Mouse (Mus musculus): ENCODE results near the gene Ffar3.
"Not testable (repeated sequence)": the region's sequence is repeated elsewhere in the genome, so short reads cannot be mapped to it uniquely, and the experiment has no call there.

The Ffar3 gene

GRCm38 (mm10) chr7:30847386-30847785 lies 8.6 kb downstream of the Ffar3 start:
- in situ Hi-C loops (cut with MboI; ENCODE audit: unreplicated experiment in 2 of 2), result no loop called here

GRCm38 (mm10) chr7:30846505-30847053 lies 9.4 kb downstream of the Ffar3 start:
- in situ Hi-C loops (cut with MboI; ENCODE audit: unreplicated experiment in 2 of 2), result no loop called here

GRCm38 (mm10) chr7:30844676-30845297 lies 11.2 kb downstream of the Ffar3 start:
- in situ Hi-C loops (cut with MboI; ENCODE audit: unreplicated experiment in 2 of 2), result no loop called here

GRCm38 (mm10) chr7:30842092-30842491 lies 13.9 kb downstream of the Ffar3 start:
- in situ Hi-C loops (cut with MboI; ENCODE audit: unreplicated experiment in 2 of 2), result no loop called here

- in situ Hi-C loops (cut with MboI; ENCODE audit: unreplicated experiment in 2 of 2), result no loop called here
Measured at GRCm38 (mm10) chr7:30841379-30841778, 14.6 kb downstream of the Ffar3 start.

GRCm38 (mm10) chr7:30840306-30840705 lies 15.7 kb downstream of the Ffar3 start:
- in situ Hi-C loops (cut with MboI; ENCODE audit: unreplicated experiment in 2 of 2), result no loop called here

GRCm38 (mm10) chr7:30837277-30837676 lies 18.7 kb downstream of the Ffar3 start:
- in situ Hi-C loops (cut with MboI; ENCODE audit: unreplicated experiment in 2 of 2), result no loop called here

GRCm38 (mm10) chr7:30832684-30833083 lies 23.3 kb downstream of the Ffar3 start:
- in situ Hi-C loops (cut with MboI; ENCODE audit: unreplicated experiment in 2 of 2), result not testable (repeated sequence)

- in situ Hi-C loops (cut with MboI; ENCODE audit: unreplicated experiment in 2 of 2), result no loop called here
Measured at GRCm38 (mm10) chr7:30832261-30832660, 23.7 kb downstream of the Ffar3 start.

GRCm38 (mm10) chr7:30829428-30829827 lies 26.6 kb downstream of the Ffar3 start:
- in situ Hi-C loops (cut with MboI; ENCODE audit: unreplicated experiment in 2 of 2), result no loop called here

GRCm38 (mm10) chr7:30828871-30829270 lies 27.1 kb downstream of the Ffar3 start:
- in situ Hi-C loops (cut with MboI; ENCODE audit: unreplicated experiment in 2 of 2), result not testable (repeated sequence)

- in situ Hi-C loops (cut with MboI; ENCODE audit: unreplicated experiment in 2 of 2), result no loop called here
Measured at GRCm38 (mm10) chr7:30826660-30827059, 29.3 kb downstream of the Ffar3 start.

- in situ Hi-C loops (cut with MboI; ENCODE audit: unreplicated experiment in 2 of 2), result no loop called here
Measured at GRCm38 (mm10) chr7:30824306-30824705, 31.7 kb downstream of the Ffar3 start.

GRCm38 (mm10) chr7:30823675-30824074 lies 32.3 kb downstream of the Ffar3 start, which contains the start of gene Ffar2:
Ffar2 (minus strand) TSS chr7:30823775.
- in situ Hi-C loops (cut with MboI; ENCODE audit: unreplicated experiment in 2 of 2), result no loop called here

- in situ Hi-C loops (cut with MboI; ENCODE audit: unreplicated experiment in 2 of 2), result no loop called here
Measured at GRCm38 (mm10) chr7:30821532-30821931, 34.4 kb downstream of the Ffar3 start.

- in situ Hi-C loops (cut with MboI; ENCODE audit: unreplicated experiment in 2 of 2), result no loop called here
Measured at GRCm38 (mm10) chr7:30820854-30821445, 35.0 kb downstream of the Ffar3 start.

- in situ Hi-C loops (cut with MboI; ENCODE audit: unreplicated experiment in 2 of 2), result no loop called here
Measured at GRCm38 (mm10) chr7:30820131-30820530, 35.8 kb downstream of the Ffar3 start.

- in situ Hi-C loops (cut with MboI; ENCODE audit: unreplicated experiment in 2 of 2), result loop anchor here in 1 of 2 experiments (5.0 kb wide), 1 partner anchor 80 kb away; no protein-coding TSS in a partner anchor
Measured at GRCm38 (mm10) chr7:30812291-30812807, 43.6 kb downstream of the Ffar3 start.

- in situ Hi-C loops (cut with MboI; ENCODE audit: unreplicated experiment in 2 of 2), result loop anchor here in 1 of 2 experiments (5.0 kb wide), 1 partner anchor 80 kb away; no protein-coding TSS in a partner anchor
Measured at GRCm38 (mm10) chr7:30811757-30812290, 44.2 kb downstream of the Ffar3 start.

GRCm38 (mm10) chr7:30810319-30810718 lies 45.7 kb downstream of the Ffar3 start:
- in situ Hi-C loops (cut with MboI; ENCODE audit: unreplicated experiment in 2 of 2), result loop anchor here in 1 of 2 experiments (5.0 kb wide), 1 partner anchor 82 kb away; no protein-coding TSS in a partner anchor

GRCm38 (mm10) chr7:30805924-30806323 lies 50.1 kb downstream of the Ffar3 start:
- in situ Hi-C loops (cut with MboI; ENCODE audit: unreplicated experiment in 2 of 2), result no loop called here
